Mouse (Mus musculus): ENCODE measurements at regions not wholly inside any gene's neighbourhood (a gene's known extent, or its start where the extent isn't known, plus 50 kb on each side); places are given as distances from the start of the nearest gene placed in this dataset.

DNA sequence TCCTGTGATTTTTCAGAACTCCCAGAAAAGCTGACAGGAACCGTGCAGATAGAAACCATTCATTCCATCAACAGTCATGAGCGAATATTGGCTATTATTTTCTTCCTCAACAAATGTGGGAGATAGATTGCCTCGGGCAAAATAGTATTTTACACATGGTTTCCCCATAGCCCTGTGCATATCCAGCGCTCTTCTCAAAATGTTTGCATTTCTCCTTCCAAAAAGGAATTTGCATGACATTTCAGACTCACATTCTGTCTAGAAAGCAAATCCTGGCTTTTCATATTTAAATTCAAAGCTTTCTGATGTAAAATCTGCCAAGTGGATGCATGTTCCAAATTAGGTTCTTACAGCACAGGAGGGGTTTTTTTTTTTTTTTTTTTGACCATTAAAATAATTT lies 82.2 kb upstream of the Zfhx3 start:
- DNase-seq (ENCODE audit: low read depth): no peak

- DNase-seq (ENCODE audit: low read depth): no peak
These were observed 77.4 kb upstream of the Zfhx3 start for GRCm38 (mm10) chr8:107864802-107865651.

DNA sequence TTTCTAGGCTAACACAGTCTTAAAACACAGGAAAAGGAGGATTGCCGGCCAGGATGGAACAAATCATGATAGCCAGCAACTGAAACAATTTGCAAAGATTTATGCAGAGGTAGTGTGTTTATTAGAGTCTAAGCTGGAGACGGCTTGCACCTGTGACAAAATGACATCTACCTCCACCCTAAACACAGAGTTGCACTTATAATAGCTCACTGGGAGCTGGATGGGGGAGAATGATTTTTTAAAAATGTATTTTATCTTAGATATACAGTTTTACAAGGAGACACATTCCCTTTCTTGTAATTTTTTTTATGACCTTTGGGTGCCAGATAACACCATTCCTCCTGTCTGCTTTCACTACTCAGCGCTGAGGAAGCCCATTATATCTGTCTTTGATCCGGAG lies 76.7 kb upstream of the Zfhx3 start:
- no peak for DNase-seq (ENCODE audit: low read depth)

GRCm38 (mm10) chr8:107871718-107872117 lies 70.7 kb upstream of the Zfhx3 start:
- no peak for DNase-seq (ENCODE audit: low read depth)

DNA sequence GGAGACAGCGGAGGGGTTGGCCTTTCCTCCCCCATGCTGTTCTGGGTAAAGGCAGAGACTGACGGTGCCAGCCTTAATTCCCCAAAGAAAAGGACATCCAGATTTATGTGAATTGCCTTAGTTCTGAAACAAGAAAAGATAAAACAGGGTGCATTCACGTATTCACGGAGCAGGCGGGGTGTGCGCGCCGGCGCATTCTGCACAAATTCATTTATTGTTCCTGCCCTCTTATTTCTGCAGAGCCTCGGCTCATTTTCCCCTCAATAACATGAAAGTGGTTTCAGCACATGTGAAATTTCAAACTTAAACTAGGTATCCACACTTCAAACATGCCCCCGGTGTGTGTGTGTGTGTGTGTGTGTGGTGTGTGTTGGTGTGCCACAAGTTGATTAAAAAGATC lies 70.3 kb upstream of the Zfhx3 start:
- DNase-seq (ENCODE audit: low read depth): no peak

DNA sequence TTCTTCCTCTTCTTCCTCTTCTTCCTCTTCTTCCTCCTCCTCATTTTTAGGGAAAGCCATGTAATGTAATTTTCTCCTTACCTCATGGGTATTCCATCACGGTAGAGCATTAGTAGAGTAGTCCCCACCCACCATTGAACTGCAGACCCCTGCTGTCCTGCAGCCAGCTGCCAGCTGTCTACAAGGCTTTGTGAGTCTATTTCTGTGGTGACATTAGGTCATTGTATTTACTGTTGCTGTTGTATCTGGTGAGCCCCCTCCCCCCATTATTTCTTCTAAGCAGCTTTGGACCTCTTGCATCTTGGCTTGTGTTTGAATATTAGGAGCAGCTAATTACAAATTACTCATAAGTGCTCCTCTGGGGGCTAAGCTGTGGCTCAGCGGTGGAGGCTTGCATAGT lies 66.0 kb upstream of the Zfhx3 start:
- no peak for DNase-seq (ENCODE audit: low read depth)

DNA sequence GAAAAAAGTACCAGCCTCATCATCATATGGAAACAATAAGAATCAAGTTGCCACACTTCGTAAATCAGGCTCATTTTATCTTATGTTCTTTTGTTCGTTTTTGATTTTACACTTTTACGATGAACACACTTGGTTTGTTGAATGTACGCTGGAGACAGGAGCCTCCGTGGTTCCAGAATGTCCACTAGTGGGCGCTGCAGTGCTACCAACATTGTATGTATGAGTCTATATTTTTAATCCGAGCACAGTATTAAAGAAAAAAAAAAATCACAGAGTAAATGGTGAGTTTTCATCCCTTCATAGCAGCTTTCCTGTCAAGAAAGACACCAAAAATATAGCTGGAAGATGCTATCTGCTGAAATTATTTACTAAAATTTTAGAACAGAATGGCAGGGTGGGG lies 60.6 kb upstream of the Zfhx3 start:
- DNase-seq (ENCODE audit: low read depth): peak; percentile 38

GRCm38 (mm10) chr8:107885547-107885946 lies 56.9 kb upstream of the Zfhx3 start:
- no peak for DNase-seq (ENCODE audit: low read depth)

GRCm38 (mm10) chr8:107885971-107886370 lies 56.5 kb upstream of the Zfhx3 start:
- DNase-seq (ENCODE audit: low read depth): no peak

DNA sequence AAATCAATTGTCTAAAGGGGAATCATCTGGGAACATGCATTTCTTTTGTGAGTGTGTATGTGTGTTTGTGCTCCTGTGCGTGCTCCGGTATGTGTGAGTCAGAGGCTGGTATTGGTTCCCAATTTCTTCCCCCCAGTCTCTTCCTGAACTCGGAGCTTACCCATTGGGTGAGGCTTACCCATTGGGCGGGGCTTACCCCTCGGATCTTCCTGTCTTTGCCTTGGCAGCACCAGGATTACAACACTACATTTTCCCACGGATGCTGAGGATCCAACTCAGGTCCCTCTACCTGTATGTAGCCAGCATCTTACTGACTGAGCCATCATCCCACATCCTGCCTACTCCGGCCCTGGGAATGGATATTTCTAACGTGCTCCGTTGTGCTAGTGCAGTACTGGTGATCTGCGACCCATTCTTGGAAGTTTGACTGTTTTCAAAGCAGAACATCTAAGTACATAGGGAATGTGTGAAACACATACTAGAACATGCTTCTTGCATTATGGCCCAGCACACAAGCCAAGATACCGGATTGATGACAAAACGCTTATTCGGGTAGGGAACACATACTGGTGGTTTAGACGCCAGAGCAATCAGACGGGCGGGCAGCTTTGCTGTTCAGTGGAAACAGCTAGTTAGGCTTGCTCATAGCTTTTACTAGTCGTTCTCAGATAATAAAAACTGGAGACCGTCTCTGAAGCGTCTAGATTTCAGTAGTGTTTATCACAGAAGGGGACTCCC lies 55.8 kb upstream of the Zfhx3 start:
- no peak for DNase-seq (ENCODE audit: low read depth)

- DNase-seq (ENCODE audit: low read depth): no peak
These were observed 55.1 kb upstream of the Zfhx3 start for GRCm38 (mm10) chr8:107887333-107887732.

GRCm38 (mm10) chr8:107890922-107891321 lies 51.5 kb upstream of the Zfhx3 start:
- no peak for DNase-seq (ENCODE audit: low read depth)
